Mouse (Mus musculus): ENCODE measurements around the gene Gnb1l. TPM values are rescaled to one million over a fixed set of nuclear protein-coding genes. Genes with fewer than 3 reads are reported as not detected.
A peak's percentile ranks its signal among the peaks of the same experiment; 100 is the strongest.

Gnb1l gene
- total RNA-seq (2017), result 0.47 and 0.61 TPM in 2 replicates

DNA sequence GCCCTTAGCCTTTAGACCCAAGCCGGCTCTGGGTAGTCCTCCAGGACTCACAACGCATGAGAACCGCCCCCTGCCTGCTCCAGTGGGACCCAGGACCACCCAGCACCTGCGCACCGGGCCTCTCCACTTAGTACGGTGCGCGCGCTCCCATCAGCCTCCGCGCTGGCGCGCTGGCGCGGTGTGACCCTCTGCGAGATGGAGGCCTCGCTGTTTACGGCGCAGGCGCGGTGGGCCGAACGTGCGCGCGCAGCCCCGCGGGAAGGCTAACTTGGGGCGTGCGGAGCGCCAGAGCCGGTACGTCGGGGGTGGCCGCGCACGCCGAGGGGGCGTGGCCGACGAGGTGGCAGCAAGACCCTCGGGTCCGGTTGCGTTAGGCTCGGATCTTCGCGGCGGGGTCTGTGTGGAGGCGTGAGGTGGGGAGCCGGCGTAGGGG lies at the start of gene Gnb1l, which contains the start of gene Rtl10:
Gene Gnb1l, plus strand, starts transcription at position 156 of the 433 bp plus-strand sequence.
Gene Rtl10, plus strand, starts transcription at position 344 of the 433 bp plus-strand sequence.
- ATAC-seq (ENCODE audit: extremely low read depth, insufficient number of reproducible peaks, low FRiP score, poor library complexity, severe bottlenecking), result peak; percentile 55

GRCm38 (mm10) chr16:18449005-18449404 lies 49.5 kb upstream of the Gnb1l start:
- ATAC-seq (ENCODE audit: extremely low read depth, insufficient number of reproducible peaks, low FRiP score, poor library complexity, severe bottlenecking), result no peak

DNA sequence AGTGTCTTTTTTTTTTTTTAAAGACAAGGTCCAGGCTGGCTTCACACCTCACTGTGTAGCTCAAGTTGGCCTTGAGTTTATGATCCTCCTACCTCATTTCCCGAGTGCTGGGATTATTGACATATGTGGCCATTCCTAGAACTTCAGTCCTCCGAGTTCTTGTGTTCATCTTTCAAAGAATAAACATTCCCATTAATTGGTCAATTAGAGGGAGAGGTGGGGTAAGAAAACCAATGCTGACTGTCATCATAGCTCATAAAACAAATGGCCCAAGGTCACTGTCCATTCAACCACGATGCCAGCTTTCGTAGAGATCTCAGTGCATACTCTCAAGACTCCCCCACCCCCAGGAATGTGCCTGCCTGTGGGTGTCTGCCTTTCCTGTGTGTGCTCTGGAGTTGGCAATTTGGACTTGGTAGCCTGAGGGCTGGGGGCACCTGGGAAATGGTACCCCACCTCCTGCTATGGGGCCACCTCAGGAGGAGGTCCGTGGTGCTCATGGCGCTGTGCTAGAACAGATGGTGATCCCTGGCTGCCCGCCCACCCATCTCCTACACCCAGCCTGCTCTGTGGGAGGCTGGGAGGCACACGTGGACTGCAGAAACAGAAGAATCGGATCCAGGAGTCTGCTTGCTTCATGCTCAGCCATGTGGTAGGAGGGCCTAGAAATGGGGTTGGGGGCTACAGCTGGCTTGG lies 46.9 kb upstream of the Gnb1l start:
- ATAC-seq (ENCODE audit: extremely low read depth, insufficient number of reproducible peaks, low FRiP score, poor library complexity, severe bottlenecking), result no peak

DNA sequence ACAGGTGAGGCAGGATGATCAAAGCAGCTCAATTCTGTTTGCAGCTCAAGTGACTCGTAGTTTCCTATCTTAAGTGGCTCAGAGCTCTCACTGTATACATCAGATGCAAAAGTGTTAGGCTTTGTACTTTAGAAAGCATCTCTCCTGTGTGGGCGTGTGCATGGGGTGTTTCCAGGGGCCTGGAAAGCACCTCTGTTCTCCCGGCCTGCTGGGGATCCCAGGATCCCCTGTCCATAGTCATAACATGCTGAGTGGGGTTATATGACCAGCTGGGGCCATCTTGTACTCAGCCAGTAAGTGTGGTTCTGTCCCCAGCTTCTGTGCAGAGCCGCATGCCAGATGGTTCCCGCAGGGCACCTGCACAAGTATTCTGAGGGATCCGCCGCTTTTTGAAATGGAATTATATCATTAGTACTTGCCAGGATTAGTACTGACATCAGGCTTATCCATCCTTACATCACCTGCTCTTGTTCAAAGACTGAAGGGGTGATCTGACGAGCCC lies 46.1 kb upstream of the Gnb1l start:
- ATAC-seq (ENCODE audit: extremely low read depth, insufficient number of reproducible peaks, low FRiP score, poor library complexity, severe bottlenecking), result no peak

- no peak for ATAC-seq (ENCODE audit: extremely low read depth, insufficient number of reproducible peaks, low FRiP score, poor library complexity, severe bottlenecking)
Observed at GRCm38 (mm10) chr16:18453846-18454245, 44.7 kb upstream of the Gnb1l start.

DNA sequence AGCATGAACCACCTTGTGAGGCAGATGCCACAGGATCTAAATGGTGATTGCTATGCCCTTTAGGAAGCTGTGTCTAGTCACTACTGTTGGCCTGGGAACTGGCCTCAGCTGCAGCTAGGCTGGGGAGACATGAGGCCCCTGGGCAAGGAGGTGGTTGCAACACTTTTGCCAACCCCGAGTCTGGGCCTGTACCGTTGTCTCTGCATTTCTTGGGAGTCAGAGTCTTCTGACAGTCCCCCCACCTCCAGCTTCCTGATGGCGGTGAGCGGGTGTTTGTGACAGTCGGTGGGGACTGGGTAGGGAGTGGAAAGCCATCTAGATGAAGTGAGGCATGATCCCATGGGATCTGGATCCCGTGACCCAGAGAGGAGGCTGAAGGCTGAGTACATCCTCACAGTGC lies 43.1 kb upstream of the Gnb1l start:
- no peak for ATAC-seq (ENCODE audit: extremely low read depth, insufficient number of reproducible peaks, low FRiP score, poor library complexity, severe bottlenecking)

- no peak for ATAC-seq (ENCODE audit: extremely low read depth, insufficient number of reproducible peaks, low FRiP score, poor library complexity, severe bottlenecking)
Observed at GRCm38 (mm10) chr16:18458661-18459060, 39.9 kb upstream of the Gnb1l start.

DNA sequence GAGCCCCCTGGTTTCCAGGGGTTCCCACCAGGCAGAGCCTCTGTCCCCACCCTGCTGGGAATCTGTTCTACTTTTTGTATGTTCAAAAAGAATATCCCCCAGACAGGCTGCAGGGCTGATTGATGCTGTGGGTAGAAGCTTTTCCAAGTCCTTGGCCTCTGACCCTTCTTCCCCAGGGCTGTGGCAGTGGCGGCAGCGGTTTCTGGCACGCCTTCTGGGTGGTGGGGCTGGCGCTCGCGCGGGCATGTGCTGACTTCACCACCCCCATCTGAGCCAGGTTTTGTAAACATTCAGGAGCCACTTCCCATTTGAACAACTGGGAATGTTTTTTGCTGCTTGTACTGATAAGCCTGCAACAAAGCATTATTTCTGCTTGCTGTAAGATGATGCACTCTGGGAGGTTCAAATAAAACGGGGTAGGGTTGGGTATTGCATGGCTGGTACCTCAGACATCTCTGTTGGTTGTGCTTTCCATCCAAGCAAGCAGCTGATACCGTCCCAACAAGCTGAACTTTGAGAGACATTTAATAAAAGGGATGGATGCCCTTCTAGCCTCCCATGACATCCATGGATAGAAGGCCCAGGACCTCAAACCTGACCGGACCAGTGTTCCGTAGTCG lies 39.1 kb upstream of the Gnb1l start:
- ATAC-seq (ENCODE audit: extremely low read depth, insufficient number of reproducible peaks, low FRiP score, poor library complexity, severe bottlenecking), result no peak

DNA sequence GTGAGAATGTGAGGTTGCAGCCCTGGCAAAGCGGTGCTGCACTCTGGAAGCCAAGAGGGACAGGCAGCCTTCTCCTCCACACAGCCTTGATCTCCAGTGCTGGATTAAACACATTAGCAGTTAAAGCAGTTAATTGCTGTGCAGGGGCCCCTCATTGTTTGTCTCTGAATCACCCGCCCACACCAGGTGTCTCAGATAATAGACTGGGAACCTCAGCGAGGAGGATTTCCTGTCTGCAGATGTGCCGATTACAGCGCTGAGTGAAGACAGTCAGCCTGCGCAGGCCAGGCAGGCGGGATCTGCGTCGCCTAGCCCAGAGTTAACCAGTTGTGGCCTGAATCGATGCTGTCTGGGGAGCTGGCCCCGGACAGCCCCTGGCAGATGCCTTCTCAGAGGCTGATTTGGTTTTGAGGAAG lies 38.5 kb upstream of the Gnb1l start:
- ATAC-seq (ENCODE audit: extremely low read depth, insufficient number of reproducible peaks, low FRiP score, poor library complexity, severe bottlenecking), result peak; percentile 21; the same call in 1 of the 2 replicates

DNA sequence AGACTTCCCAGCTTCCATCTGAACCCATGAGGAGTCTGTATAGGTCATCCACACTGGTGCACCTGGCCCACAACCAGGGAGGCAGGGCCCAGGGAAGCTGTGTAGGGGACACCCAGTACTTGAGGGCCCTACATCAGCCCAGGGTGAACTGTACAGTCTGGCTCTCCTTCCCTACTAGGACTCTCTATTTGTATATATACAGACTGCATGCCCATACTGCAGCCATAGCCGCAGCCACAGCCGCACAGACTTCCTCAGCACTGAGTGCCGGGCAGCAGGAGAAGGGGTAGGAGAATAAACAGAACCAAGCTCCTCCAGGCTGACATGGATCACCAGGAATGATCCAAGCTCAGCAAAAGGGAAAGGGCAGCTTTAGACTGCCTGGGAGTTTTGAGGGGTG lies 37.7 kb upstream of the Gnb1l start:
- ATAC-seq (ENCODE audit: extremely low read depth, insufficient number of reproducible peaks, low FRiP score, poor library complexity, severe bottlenecking), result no peak

GRCm38 (mm10) chr16:18462031-18462430 lies 36.5 kb upstream of the Gnb1l start:
- no peak for ATAC-seq (ENCODE audit: extremely low read depth, insufficient number of reproducible peaks, low FRiP score, poor library complexity, severe bottlenecking)

DNA sequence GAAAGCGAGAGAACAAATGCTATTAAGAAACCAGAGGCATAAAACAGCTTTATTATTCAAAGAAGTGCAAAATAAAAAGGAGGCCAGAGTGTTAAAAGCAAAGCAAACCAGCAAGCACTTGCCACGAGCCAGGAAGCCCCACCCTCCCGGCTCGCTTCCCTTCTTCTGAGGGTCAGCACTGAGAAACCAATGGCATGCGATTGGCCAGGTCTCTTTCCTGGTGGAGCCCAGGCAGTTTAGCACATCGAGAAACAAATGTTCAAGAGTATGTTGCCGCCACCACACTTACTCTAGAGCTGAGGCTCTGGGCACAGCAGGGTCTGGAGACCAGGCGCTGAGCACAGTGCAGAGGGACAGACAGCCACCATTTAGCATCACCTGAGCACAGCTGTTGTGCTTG lies 35.9 kb upstream of the Gnb1l start:
- no peak for ATAC-seq (ENCODE audit: extremely low read depth, insufficient number of reproducible peaks, low FRiP score, poor library complexity, severe bottlenecking)

- no peak for ATAC-seq (ENCODE audit: extremely low read depth, insufficient number of reproducible peaks, low FRiP score, poor library complexity, severe bottlenecking)
Observed at GRCm38 (mm10) chr16:18464271-18464670, 34.2 kb upstream of the Gnb1l start.

DNA sequence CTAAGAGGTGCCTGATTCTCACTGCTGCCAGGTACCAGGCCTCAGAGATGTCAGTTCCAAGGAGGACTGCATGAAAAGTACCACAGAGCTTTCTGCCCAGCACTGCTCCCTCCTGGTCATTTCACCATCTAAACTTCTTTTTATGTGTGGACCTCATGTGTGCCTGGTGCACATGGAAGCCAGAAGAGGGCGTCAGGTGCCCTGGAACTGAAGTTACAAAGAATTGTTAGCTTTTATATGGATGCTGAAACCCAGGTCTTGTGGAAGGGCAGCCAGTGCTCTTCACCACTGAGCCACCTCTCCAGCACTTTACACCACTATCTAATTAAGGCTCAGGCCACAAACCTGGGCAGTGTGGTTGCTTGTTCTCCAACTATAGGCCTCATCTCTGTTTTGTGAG lies 27.7 kb upstream of the Gnb1l start:
- ATAC-seq (ENCODE audit: extremely low read depth, insufficient number of reproducible peaks, low FRiP score, poor library complexity, severe bottlenecking), result no peak

DNA sequence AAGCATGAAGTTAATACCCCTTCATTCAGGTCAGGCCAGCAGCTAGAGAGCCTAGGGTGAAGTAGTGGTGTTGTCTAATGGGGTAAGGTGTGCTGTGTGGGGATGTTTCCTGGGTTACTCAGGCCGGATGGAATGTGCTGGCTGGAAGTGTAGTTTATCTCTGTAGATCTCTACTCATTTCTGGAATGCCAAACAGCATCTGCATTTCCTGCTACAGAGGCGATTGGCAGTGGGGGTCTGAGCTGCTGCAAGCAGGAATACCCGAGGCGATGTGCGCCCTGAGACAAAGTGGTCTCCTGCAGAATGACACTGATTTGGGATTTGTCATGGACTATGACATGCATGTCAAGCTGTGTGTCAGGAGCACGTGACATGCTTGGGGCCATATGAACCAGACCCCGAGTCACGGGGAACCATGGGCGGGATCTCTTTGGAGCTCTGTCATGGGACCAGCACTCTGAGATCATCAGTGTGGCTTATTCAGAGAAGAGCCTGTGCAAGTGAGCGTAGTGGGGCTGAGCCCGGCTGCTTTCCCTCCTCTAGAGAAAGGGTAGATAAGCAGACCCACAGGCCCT lies 27.0 kb upstream of the Gnb1l start:
- no peak for ATAC-seq (ENCODE audit: extremely low read depth, insufficient number of reproducible peaks, low FRiP score, poor library complexity, severe bottlenecking)

DNA sequence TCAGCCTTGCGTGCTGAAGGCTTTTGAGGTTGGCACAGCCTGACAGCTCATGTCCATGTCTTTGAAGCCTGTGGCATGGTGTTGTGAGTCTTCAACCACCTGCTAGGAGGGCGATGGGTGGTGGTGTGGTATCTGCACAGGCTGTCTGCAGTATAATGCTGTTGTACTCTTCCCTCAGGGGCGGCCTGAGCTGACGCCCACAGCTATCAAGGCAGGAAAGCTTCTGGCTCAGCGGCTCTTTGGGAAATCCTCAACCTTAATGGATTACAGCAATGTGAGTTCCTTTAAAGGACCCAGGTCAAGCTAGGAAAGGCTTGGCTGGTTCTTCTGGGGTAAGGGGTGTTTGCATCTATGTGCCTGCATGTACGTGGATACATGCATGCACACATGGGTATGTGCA lies 26.5 kb upstream of the Gnb1l start:
- ATAC-seq (ENCODE audit: extremely low read depth, insufficient number of reproducible peaks, low FRiP score, poor library complexity, severe bottlenecking), result no peak

DNA sequence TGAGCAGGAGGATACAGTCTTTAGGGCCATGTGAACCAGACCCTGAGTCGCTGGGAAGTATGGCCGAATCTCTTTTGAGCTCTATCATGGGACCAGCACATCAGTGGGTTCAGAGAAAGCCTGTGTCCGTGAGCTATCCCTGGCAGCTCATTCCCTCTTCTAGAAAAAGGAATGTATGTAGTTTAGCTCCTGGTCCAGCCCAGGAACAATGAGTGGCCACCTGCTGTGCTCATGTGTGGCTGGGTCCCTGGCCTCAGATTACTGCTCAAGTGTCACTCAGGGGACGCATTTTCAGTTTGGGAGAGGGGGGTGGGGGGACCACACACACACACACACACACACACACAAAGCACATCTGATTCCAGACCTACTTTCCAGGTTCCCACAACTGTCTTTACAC lies 26.1 kb upstream of the Gnb1l start:
- no peak for ATAC-seq (ENCODE audit: extremely low read depth, insufficient number of reproducible peaks, low FRiP score, poor library complexity, severe bottlenecking)

GRCm38 (mm10) chr16:18472976-18473375 lies 25.5 kb upstream of the Gnb1l start:
- ATAC-seq (ENCODE audit: extremely low read depth, insufficient number of reproducible peaks, low FRiP score, poor library complexity, severe bottlenecking), result no peak

DNA sequence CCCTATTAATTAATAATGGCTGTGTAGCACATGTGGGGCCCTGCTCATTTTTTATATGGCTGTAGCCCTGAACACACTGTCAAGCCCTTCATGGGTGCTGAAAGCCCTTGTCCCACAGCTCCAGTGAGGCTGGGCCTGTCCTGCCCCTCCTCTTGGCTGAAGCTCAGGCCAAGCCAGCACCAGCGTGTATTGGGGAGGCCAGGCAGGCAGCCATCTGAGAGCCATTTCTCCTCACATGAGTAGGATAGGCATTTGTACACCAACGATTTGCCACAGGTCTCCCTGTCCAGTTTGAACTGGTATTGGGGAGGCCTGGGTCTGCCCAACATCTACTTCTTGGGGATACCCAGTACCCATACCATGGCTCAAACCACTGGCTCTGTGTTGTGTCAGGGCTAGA lies 24.5 kb upstream of the Gnb1l start:
- no peak for ATAC-seq (ENCODE audit: extremely low read depth, insufficient number of reproducible peaks, low FRiP score, poor library complexity, severe bottlenecking)

GRCm38 (mm10) chr16:18477996-18478395 lies 20.5 kb upstream of the Gnb1l start:
- no peak for ATAC-seq (ENCODE audit: extremely low read depth, insufficient number of reproducible peaks, low FRiP score, poor library complexity, severe bottlenecking)
